Comparison of ENCODE assay signal across 28 mouse cellular contexts in the genomic region with DNA sequence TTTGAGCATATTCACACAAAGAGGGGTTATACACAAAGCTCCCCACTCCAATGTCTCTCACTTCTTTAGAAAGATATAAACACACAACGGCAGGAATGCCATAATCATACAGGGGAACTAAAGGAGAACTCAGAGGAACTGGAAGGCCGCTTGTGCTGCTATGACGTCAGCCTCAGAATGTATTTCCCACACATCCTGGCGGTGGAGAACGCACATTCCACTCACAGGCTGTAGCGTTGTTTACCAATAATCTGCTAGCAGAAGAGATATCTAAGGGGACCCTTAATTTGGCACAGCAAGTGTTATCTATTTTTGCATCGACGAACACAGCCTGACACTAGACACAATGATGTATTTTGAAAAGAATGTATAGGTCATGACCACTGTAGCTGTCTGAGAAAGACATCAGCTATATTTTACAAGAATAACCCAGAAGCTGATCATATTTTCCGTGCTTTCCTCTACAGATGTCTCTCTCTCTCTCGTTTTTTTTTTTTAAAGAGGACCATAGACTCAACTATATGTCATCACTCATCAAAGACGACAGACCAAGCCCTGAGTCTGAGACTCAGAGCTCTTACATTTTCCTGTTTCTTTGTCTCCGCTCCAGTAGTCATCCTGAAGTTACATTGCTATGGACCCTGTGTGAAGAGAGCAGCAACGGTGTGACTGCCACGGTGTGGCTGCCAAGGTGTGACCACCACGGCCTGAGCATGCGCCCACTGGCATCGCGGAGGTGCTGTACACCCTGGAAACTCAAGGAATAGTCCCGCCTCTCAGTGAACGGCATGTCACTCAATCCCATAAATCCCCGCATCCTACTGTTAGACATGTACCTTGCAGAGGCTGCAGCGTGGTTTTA. TPM values are rescaled to one million over a fixed set of nuclear protein-coding genes. Genes with fewer than 3 reads are reported as not detected.
DNase-seq lines count a peak whose midpoint lies in the region; ATAC-seq and TF ChIP-seq lines count a peak whose summit lies in the region.
"Had no signal": no experiment of that assay in that cellular context is flagged by ENCODE, and none has a peak within 500 bp of the region (broad histone marks: within the 10 kb centered on the region; RNA-seq: fewer than 3 reads in every experiment).

No protein-coding gene starts in this region.

- H3K4me3 ChIP-seq in kidney, postnatal 0 days (replicated peaks; ENCODE audit: low read depth, low read length): no peak overlapping the region
- H3K4me3 ChIP-seq in intestine, embryonic 16.5 days (ENCODE audit: low read length): no peak overlapping the region
- H3K4me3 ChIP-seq: forebrain, embryonic 13.5 days; heart, embryonic 10.5 days; hindbrain, embryonic 12.5 days; midbrain, embryonic 10.5 days; midbrain, embryonic 15.5 days; stomach, embryonic 15.5 days had no signal

- H3K9me3 ChIP-seq in kidney, postnatal 0 days (replicated peaks; ENCODE audit: low read length): no peaks in the 10 kb centered on the region
- no peaks in the 10 kb centered on the region for H3K9me3 ChIP-seq in intestine, embryonic 16.5 days (ENCODE audit: control insufficient read depth, low read length)
- H3K9me3 ChIP-seq: forebrain, embryonic 13.5 days; heart, embryonic 10.5 days; hindbrain, embryonic 12.5 days; midbrain, embryonic 10.5 days; midbrain, embryonic 15.5 days; stomach, embryonic 15.5 days had no signal

- peak; percentile 38 for DNase-seq in kidney, postnatal 0 days (ENCODE audit: low spot score)
- no peak for DNase-seq in kidney, postnatal 14 days
- peak; percentile 17 for DNase-seq in lung, postnatal 10 days
- DNase-seq in lung, postnatal 14 days: no peak
- peak; percentile 20 for DNase-seq in NIH3T3 (ENCODE audit: low read depth)
- no peak for DNase-seq in adrenal gland, adult 2 months
- DNase-seq: adrenal gland, postnatal 14 days; cerebellum, adult 11 months; cerebellum, adult 9-10 months; gastrocnemius, postnatal 10 days; heart, postnatal 36 days; kidney, adult 2 months; kidney, postnatal 10 days; layer of hippocampus, adult 9-11 months; right cerebral cortex, postnatal 25 days; thymus, postnatal 4 days had no signal

- no peaks in the 10 kb centered on the region for H3K27me3 ChIP-seq in kidney, postnatal 0 days (ENCODE audit: insufficient read depth, low read length)
- no peaks in the 10 kb centered on the region for H3K27me3 ChIP-seq in intestine, embryonic 16.5 days (replicated peaks; ENCODE audit: control insufficient read depth, insufficient read depth, low read length)
- H3K27me3 ChIP-seq: CH12.LX; forebrain, embryonic 13.5 days; hindbrain, embryonic 12.5 days; midbrain, embryonic 15.5 days; stomach, embryonic 15.5 days had no signal

- ATAC-seq in kidney, postnatal 0 days (replicated peaks; ENCODE audit: low FRiP score, low read depth): peak; percentile 54; the same call in 1 of the 2 replicates
- no peak for ATAC-seq in intestine, embryonic 16.5 days
- ATAC-seq: forebrain, embryonic 13.5 days; hindbrain, postnatal 0 days; midbrain, embryonic 15.5 days had no signal

- H3K4me2 ChIP-seq in kidney, postnatal 0 days (ENCODE audit: low read length): no peak overlapping the region
- peak overlapping the region; percentile 16; the same call in 1 of the 2 replicates for H3K4me2 ChIP-seq in intestine, embryonic 16.5 days (ENCODE audit: low read depth, low read length)
- H3K4me2 ChIP-seq: forebrain, embryonic 13.5 days; hindbrain, embryonic 12.5 days; liver, embryonic 11.5 days; midbrain, embryonic 15.5 days; stomach, embryonic 15.5 days had no signal

- H3K27ac ChIP-seq in kidney, postnatal 0 days: no peak overlapping the region
- H3K27ac ChIP-seq in intestine, embryonic 16.5 days (ENCODE audit: low read length): no peak overlapping the region
- H3K27ac ChIP-seq: forebrain, embryonic 13.5 days; heart, embryonic 10.5 days; hindbrain, embryonic 12.5 days; hindbrain, postnatal 0 days; midbrain, embryonic 10.5 days; midbrain, embryonic 15.5 days; stomach, embryonic 15.5 days had no signal

- WGBS in kidney, postnatal 0 days: 62% methylated on average over 22 of the region's 22 CpGs
- 61% methylated on average over 22 of the region's 22 CpGs for WGBS in intestine, embryonic 16.5 days

- H3K4me1 ChIP-seq in kidney, postnatal 0 days (replicated peaks; ENCODE audit: insufficient read depth, low read length): no peaks in the 10 kb centered on the region
- peaks cover 13% of the 10 kb centered on the region for H3K4me1 ChIP-seq in intestine, embryonic 16.5 days (ENCODE audit: control insufficient read depth, insufficient read depth, low read length)
- H3K4me1 ChIP-seq: forebrain, embryonic 13.5 days; heart, embryonic 10.5 days; hindbrain, embryonic 12.5 days; midbrain, embryonic 10.5 days; midbrain, embryonic 15.5 days; stomach, embryonic 15.5 days had no signal

- H3K36me3 ChIP-seq in kidney, postnatal 0 days (ENCODE audit: insufficient read depth, low read length): no peaks in the 10 kb centered on the region
- H3K36me3 ChIP-seq in intestine, embryonic 16.5 days (ENCODE audit: control insufficient read depth, insufficient read depth, low read length): no peaks in the 10 kb centered on the region
- H3K36me3 ChIP-seq: heart, embryonic 10.5 days; hindbrain, embryonic 12.5 days; midbrain, embryonic 10.5 days; midbrain, embryonic 15.5 days; stomach, embryonic 15.5 days had no signal

- H3K9ac ChIP-seq in kidney, postnatal 0 days (ENCODE audit: low read depth, low read length): no peak overlapping the region
- H3K9ac ChIP-seq in intestine, embryonic 16.5 days (ENCODE audit: low read depth, low read length): no peak overlapping the region
- H3K9ac ChIP-seq: forebrain, embryonic 13.5 days; hindbrain, embryonic 12.5 days; midbrain, embryonic 15.5 days; stomach, embryonic 15.5 days had no signal

- TF ChIP-seq CTCF in kidney, postnatal 0 days (IDR thresholded peaks at IDR 0.05; ENCODE audit: low read depth): no peak

RNA-seq across cellular contexts. Expression of a gene that starts 16.9 kb away (rescaled TPM):
- 6.3 and 7.0 TPM in 2 replicates for polyA plus RNA-seq in kidney, postnatal 0 days (2015; fragmentation: Nextera tagmentation; extraction: Ambion mirVana)
- 5.8 and 6.6 TPM in 2 replicates for polyA plus RNA-seq in intestine, embryonic 16.5 days (2015; fragmentation: Nextera tagmentation; extraction: Ambion mirVana)
- 1 to 10 TPM; 1.2 to 2.3 TPM for total RNA-seq in adrenal gland, adult 2 months (2021)
- polyA plus RNA-seq in adrenal gland, adult 2 months (2012; rRNA removed): 2.7 and 3.8 TPM in 2 replicates
- total RNA-seq: granulocyte monocyte progenitor cell, adult 5-6 weeks; megakaryocyte progenitor cell, adult 5-6 weeks had no signal

RNA-seq across cellular contexts. Expression of a gene that starts 43.9 kb away (rescaled TPM):
- 21.5 and 23.2 TPM in 2 replicates for polyA plus RNA-seq in kidney, postnatal 0 days (2015; fragmentation: Nextera tagmentation; extraction: Ambion mirVana)
- polyA plus RNA-seq in intestine, embryonic 16.5 days (2015; fragmentation: Nextera tagmentation; extraction: Ambion mirVana): 23.2 and 24.9 TPM in 2 replicates
- 10 to 100 TPM; 18.4 to 19.5 TPM for total RNA-seq in adrenal gland, adult 2 months (2021)
- 2.8 and 3.9 TPM in 2 replicates for polyA plus RNA-seq in adrenal gland, adult 2 months (2012; rRNA removed)

Comparison
In these comparisons a context has a peak if more than half of its experiments do, and no peak if none do; other contexts are left out.
1. DNase-seq: peak in kidney, postnatal 0 days (single experiment), lung, postnatal 10 days (single experiment) and NIH3T3 (single experiment); none in kidney, postnatal 14 days (single experiment), lung, postnatal 14 days (single experiment) and adrenal gland, adult 2 months (single experiment).